Mouse (Mus musculus) skeletal muscle tissue, adult 2 months (tissue): Measurements from ENCODE around the gene Etl4.
A peak's percentile ranks its signal among the peaks of the same experiment; 100 is the strongest.

Experiments used
- DNase-seq: peaks from one replicate; pipeline ENCODE4 v3.0.0-alpha.2; 2012; ENCODE audit warnings: low read depth, low spot score

Etl4 gene

DNA sequence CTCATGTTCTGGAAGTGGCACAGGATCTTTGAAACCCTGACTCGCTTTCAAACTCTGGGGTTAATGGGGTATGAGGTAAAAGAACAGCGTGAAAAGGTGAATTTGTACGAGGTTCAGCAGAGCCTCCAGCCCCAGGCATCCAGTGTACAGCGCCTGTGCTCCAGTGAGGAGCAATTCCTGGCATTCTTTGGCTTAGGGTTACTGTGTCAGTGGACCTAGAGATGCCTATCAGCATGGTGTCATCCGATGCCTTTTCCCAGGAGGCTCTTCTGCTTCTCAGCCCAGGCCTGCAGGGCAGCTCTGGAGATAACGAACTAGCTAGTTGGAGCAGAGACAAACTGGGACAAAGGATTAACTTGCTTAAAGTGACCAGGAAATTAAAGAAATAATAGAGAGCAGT is 653.5 kb downstream of the Etl4 start:
- peak; percentile 15 for DNase-seq

- no peak for DNase-seq
Measured at GRCm38 (mm10) chr2:20568456-20568855, 658.9 kb downstream of the Etl4 start.

DNA sequence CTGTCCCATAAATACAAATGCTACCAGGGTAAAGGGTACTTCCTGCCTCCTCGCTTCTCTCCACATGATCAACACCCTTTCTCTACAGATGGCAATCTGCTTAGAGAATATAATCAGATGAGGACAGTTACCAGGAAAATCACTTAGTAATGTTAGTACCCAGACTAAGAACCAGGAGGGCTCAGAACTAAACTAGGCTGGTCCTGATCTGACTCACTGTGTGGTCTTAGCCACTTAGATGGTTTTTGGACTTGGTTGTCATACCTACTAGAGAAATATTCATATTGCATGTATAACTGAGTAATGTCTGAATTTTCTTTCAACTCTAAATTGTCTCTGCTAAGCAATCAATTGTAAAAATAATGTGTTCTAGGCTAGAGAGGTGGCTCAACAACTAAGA is 662.4 kb downstream of the Etl4 start:
- no peak for DNase-seq

- DNase-seq: peak; percentile 69
Measured at GRCm38 (mm10) chr2:20580331-20580730, 670.8 kb downstream of the Etl4 start.

GRCm38 (mm10) chr2:20583032-20583431 is 673.5 kb downstream of the Etl4 start:
- DNase-seq: no peak

DNA sequence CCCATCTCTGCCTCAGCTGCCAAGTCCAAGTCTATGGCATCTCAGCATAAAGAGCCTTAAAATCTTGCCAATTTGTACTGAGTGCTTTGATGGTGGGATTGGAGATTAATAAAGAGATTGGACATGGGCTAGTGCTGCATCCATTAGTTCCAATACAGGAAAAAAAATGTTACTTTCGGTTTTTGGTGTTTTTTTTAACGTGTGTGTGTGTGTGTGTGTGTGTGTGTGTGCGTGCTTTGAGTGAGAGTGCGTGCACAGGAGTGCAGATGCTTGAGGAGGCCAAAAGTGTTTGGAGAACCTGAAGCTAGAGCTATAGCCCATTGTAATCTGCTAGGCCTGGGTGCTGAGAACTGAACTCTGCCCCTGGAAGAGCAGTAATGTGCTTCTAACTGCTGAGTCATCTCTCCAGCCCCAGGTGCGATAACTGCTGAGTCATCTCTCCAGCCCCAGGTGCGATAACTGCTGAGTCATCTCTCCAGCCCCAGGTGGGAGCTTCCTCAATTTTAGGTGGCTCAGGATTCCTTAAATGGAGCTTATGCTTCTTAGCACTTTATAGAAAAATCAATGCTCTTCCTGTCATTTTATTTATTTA is 674.1 kb downstream of the Etl4 start:
- no peak for DNase-seq

DNA sequence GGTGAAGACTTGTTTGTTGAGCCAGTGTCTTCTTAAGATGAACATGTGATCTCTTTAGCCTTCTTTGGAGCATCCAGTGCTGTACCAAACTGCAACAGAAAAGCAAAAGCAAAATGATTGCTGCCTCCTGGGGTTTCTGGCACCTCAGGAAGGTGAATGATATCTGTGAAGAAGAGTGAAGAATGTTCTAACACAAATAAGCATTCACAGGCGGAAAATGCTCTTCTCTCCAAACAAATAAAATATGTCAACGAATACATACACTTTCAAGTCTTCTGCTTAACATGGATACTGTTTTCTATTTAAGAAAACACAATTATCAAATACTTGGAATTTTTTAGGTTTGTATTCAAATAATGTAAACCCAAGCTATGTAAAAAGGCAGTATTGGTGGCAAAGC is 678.3 kb downstream of the Etl4 start:
- DNase-seq: no peak

DNA sequence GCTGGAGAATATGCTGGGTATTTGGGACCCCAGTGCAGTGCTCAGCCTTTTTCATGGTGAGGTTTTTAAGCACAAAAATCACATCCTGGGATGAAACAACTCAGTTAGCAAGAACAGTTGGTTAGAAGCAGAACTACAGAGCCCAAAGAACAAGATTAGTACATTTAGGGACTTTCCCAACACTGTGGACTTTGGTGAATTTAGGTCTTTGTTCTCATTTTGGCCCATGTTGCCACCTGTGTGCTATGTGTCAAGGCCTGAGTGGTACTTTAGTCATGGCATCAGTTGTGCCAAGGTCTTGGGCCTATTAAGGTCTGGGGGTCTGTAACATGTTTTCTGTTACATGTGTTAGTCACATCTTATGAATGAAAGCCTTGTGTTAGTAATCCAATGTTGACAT is 679.1 kb downstream of the Etl4 start:
- no peak for DNase-seq

DNA sequence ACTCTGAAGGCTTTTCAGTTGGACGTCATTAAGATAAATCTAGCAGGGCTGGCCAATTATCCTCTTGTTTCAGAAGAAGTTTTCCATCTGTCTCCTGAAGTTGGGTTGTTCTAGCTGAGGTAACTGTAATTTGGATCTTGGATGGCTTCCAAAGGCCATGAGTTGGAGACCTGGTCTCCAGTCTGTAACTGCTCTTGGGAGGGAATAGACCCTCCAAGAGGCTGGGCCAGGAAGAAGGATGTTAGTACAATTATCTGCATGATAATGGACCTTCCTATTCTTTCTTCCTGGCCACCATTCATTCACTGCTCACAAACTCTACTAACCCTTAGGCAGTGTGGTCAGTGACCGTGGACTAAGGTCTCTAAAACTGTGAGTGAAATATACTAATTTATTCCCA is 684.5 kb downstream of the Etl4 start:
- DNase-seq: no peak

GRCm38 (mm10) chr2:20595000-20595399 is 685.4 kb downstream of the Etl4 start:
- DNase-seq: no peak

GRCm38 (mm10) chr2:20596558-20596957 is 687.0 kb downstream of the Etl4 start:
- DNase-seq: no peak

DNA sequence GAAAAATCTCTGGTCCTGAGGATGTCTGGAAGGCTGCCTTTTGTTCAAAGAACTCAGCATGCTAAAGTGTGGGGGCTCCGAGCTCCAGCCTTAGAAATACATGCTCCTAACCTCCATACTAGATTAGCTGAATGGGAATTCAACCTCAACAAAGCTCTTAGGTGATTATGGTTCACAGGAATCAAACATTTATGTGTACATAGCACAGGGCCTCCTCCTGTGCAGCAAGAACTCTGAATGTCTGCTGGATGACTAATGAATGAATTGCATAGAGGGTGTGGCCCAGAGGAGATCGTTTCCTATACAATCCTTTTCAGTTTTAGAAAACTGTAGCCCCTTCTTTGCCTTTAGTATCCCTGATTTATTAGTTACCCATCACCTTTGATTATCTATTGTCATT is 687.6 kb downstream of the Etl4 start:
- DNase-seq: no peak

- DNase-seq: peak; percentile 72
Measured at GRCm38 (mm10) chr2:20602656-20603055, 693.1 kb downstream of the Etl4 start.

GRCm38 (mm10) chr2:20603536-20603935 is 694.0 kb downstream of the Etl4 start:
- DNase-seq: no peak

- DNase-seq: no peak
Measured at GRCm38 (mm10) chr2:20603991-20604390, 694.4 kb downstream of the Etl4 start.

DNA sequence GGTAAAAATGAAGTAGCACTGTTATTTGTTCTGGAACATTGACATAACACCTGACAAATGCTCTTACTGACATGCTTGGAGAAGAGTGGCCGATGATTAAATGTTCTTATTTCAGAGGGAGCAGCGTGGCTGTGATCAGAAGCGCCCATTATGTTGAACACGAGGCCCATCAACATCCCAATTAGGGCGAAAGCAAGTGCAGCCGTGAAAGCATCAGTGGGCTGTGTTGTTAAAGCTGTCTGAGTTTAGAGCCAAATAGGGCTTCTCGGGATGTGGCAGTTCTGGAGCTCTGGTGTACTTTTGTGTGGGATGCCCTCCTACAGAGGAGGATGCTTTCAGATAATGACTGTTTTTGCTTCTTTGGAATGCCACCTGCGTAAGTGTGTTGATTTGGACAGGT is 699.6 kb downstream of the Etl4 start:
- DNase-seq: no peak

- DNase-seq: no peak
Measured at GRCm38 (mm10) chr2:20615948-20616347, 706.4 kb downstream of the Etl4 start.

GRCm38 (mm10) chr2:20618396-20618795 is 708.8 kb downstream of the Etl4 start:
- peak; percentile 80 for DNase-seq

GRCm38 (mm10) chr2:20619881-20620280 is 710.3 kb downstream of the Etl4 start:
- DNase-seq: no peak

DNA sequence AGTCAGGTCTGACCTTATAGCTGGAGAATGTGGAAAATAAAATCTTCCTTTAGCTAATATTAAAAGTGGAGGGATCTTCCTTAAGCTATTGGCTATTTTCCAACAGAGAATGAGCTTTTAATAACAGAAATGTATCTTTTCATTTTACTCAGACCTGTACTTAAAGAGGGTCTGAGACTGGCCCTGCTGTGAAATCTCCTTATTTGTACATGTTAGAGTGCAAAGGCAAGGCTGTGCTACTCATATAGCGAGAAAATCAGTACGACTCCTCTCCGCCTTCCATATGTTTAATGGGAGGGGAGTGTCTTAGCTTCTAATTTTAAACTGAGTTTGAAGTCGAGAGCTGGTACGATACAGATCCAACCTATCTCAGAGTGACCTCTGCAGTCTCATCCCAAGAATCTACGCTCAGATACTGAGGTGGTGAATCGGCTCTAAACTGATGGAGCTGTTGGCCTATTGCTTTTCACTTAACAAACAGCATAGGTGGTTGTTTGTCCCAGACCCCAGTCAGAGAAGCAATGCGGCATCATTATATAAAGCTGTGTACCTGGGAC is 719.7 kb downstream of the Etl4 start:
- no peak for DNase-seq

GRCm38 (mm10) chr2:20638604-20639003 is 729.0 kb downstream of the Etl4 start:
- no peak for DNase-seq

GRCm38 (mm10) chr2:20639721-20640120 is 730.1 kb downstream of the Etl4 start:
- DNase-seq: no peak

GRCm38 (mm10) chr2:20642818-20643217 is 733.2 kb downstream of the Etl4 start:
- DNase-seq: peak; percentile 97

GRCm38 (mm10) chr2:20649817-20650216 is 740.2 kb downstream of the Etl4 start:
- peak; percentile 20 for DNase-seq
